Mouse (Mus musculus) left cerebral cortex, postnatal 10 days (tissue): ENCODE measurements around the gene Itgb7. TPM values are rescaled to one million over a fixed set of nuclear protein-coding genes. Genes with fewer than 3 reads are reported as not detected.

Experiments
- DNase-seq, 2 experiments: peaks; one replicate each; pipeline ENCODE4 v3.0.0; 2021 to 2022; ENCODE audit warnings: low spot score in 2 of 2, mixed read lengths in 1 of 2; ENCODE audit errors: extremely low spot score in 1 of 2
- intact Hi-C: fragments of 180-260 bp; cut with DNase I; formaldehyde crosslinking; loops from one replicate; pipeline ENCODE4 v1.15.1; 2025
- total RNA-seq, 2 experiments: library from RNA; stranded (reverse); gene quantifications; 2 replicates each; pipeline ENCODE4 v1.2.3; 2021

Gene Itgb7
- total RNA-seq, 2 experiments from 2014 or later: 0.71 to 1.3 TPM

GRCm38 (mm10) chr15:102177417-102177816 lies 54.3 kb downstream of the Itgb7 start:
- no peak for DNase-seq
- intact Hi-C loops: no loop called here

GRCm38 (mm10) chr15:102176571-102177316 lies 55.0 kb downstream of the Itgb7 start:
- no peak for DNase-seq
- intact Hi-C loops: no loop called here

GRCm38 (mm10) chr15:102175736-102176319 lies 55.9 kb downstream of the Itgb7 start:
- intact Hi-C loops: no loop called here
- no peak for DNase-seq

- no peak for DNase-seq
- intact Hi-C loops: no loop called here
These were observed 58.2 kb downstream of the Itgb7 start for GRCm38 (mm10) chr15:102173581-102173980.

GRCm38 (mm10) chr15:102169064-102169463 lies 62.7 kb downstream of the Itgb7 start:
- DNase-seq: no peak
- intact Hi-C loops: no loop called here

- DNase-seq: no peak
- intact Hi-C loops: no loop called here
These were observed 64.1 kb downstream of the Itgb7 start for GRCm38 (mm10) chr15:102167620-102168021.

Other genes with a start within 250 kb of the Itgb7 start
- gene Krt8, start 227.5 kb downstream of the Itgb7 start, total RNA-seq: not detected
- gene Krt18, start 203.8 kb downstream of the Itgb7 start, total RNA-seq: under 1 TPM in 1 of 2 experiments, not detected in 1; 0.77 TPM
- gene Eif4b, start 158.2 kb downstream of the Itgb7 start, total RNA-seq: 100 to 1,000 TPM; 176 to 177 TPM
- 10 to 100 TPM; 12.2 to 13.1 TPM for gene Tns2, start 131.5 kb downstream of the Itgb7 start, total RNA-seq
- 100 to 1,000 TPM; 149 to 150 TPM for gene Spryd3, start 95.7 kb downstream of the Itgb7 start, total RNA-seq
- 1 to 10 TPM; 3.1 to 4.1 TPM for gene Igfbp6, start 87.6 kb downstream of the Itgb7 start, total RNA-seq
- under 1 TPM in 1 of 2 experiments, not detected in 1; 0.16 TPM for gene Soat2, start 81.4 kb downstream of the Itgb7 start, total RNA-seq
- 10 to 100 TPM; 53.2 to 56.7 TPM for gene Zfp740, start 28.7 kb downstream of the Itgb7 start, total RNA-seq
- 10 to 100 TPM; 25.8 to 27.5 TPM for gene Csad, start 27.2 kb downstream of the Itgb7 start, total RNA-seq
- gene Rarg, start 25.6 kb upstream of the Itgb7 start, total RNA-seq: 10 to 100 TPM in 1 of 2 experiments, 1 to 10 TPM in 1; 9.3 to 11.4 TPM
- not detected for gene Gm9918, start 38.6 kb upstream of the Itgb7 start, total RNA-seq
- gene Mfsd5, start 47.5 kb upstream of the Itgb7 start, total RNA-seq: 10 to 100 TPM; 35.7 to 36.0 TPM
- gene Espl1, start 64.3 kb upstream of the Itgb7 start, total RNA-seq: 1 to 10 TPM; 2.0 to 2.9 TPM
- 100 to 1,000 TPM; 344 to 355 TPM for gene Pfdn5, start 94.2 kb upstream of the Itgb7 start, total RNA-seq
- gene Myg1, start 99.8 kb upstream of the Itgb7 start, total RNA-seq: 10 to 100 TPM; 48.0 to 53.3 TPM
- gene Aaas, start 118.8 kb upstream of the Itgb7 start, total RNA-seq: 10 to 100 TPM; 20.2 to 30.8 TPM
- under 1 TPM; 0.26 to 0.39 TPM for gene Sp7, start 135.2 kb upstream of the Itgb7 start, total RNA-seq
- gene Sp1, start 174.2 kb upstream of the Itgb7 start, total RNA-seq: 10 to 100 TPM; 23.1 to 26.4 TPM
- under 1 TPM in 1 of 2 experiments, not detected in 1; 0.81 TPM for gene Amhr2, start 213.4 kb upstream of the Itgb7 start, total RNA-seq
- 10 to 100 TPM; 19.1 to 21.6 TPM for gene Prr13, start 227.1 kb upstream of the Itgb7 start, total RNA-seq
- 100 to 1,000 TPM; 457 to 465 TPM for gene Pcbp2, start 238.6 kb upstream of the Itgb7 start, total RNA-seq